ENCODE assay signal across 9 mouse cellular contexts in the genomic region with DNA sequence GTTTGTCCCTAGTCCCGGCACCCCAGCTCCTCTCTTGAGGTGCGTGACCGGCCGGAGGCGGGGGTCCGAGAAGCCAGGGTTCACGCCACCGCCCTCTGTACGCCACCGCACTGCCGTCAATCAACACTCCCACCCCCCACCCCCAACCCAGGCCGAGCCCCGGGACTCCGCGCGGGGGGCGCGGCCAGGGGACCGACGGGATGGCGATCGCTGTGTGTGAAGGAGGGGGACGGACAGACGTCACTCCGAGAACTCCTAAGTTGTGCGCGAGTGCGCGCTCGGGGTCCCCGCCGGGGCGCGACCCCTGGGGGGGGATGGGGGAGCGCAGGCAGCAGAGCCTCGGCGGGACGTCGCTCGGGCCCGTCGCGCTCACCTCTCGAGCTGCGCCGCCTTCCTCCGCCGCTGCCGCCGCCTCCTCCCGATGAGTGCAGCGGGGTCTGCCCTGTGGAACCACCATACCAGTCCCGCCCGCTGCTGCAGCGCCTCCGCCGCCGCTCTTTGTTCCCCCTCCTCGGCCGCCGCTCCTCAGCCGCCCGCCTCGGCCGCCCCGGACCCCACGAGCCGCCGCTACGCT. TPM values are rescaled to one million over a fixed set of nuclear protein-coding genes. Genes with fewer than 3 reads are reported as not detected.
DNase-seq lines count a peak whose midpoint lies in the region; ATAC-seq and TF ChIP-seq lines count a peak whose summit lies in the region.
"Had no signal": no experiment of that assay in that cellular context is flagged by ENCODE, and none has a peak within 500 bp of the region (broad histone marks: within the 10 kb centered on the region; RNA-seq: fewer than 3 reads in every experiment).

No protein-coding gene starts in this region.

- H3K4me3 ChIP-seq in G1E (ENCODE audit: low read depth, low read length), result peak overlapping the region; percentile 99
- H3K4me3 ChIP-seq in heart, postnatal 0 days (ENCODE audit: low read depth, low read length), result peak overlapping the region; percentile 99
- H3K4me3 ChIP-seq in limb, embryonic 14.5 days (replicated peaks; ENCODE audit: low read length), result peak overlapping the region; percentile 98
- H3K4me3 ChIP-seq in midbrain, embryonic 12.5 days, result peak overlapping the region; percentile 97

- no peak for ATAC-seq in G1E (ENCODE audit: extremely low read depth, insufficient number of reproducible peaks, low FRiP score, poor library complexity, severe bottlenecking)
- ATAC-seq in heart, postnatal 0 days (ENCODE audit: insufficient read depth, low read depth), result peak; percentile 43
- peak; percentile 31 for ATAC-seq in limb, embryonic 14.5 days (ENCODE audit: low FRiP score, low read depth)
- ATAC-seq in midbrain, embryonic 12.5 days (ENCODE audit: low FRiP score, low read depth), result peak; percentile 80

- peak; percentile 46 to 49 for DNase-seq in cerebellum, adult 18-20 months
- no peak for DNase-seq in cerebellum, postnatal 25 days
- peak; percentile 66 for DNase-seq in G1E (ENCODE audit: low spot score)
- peak; percentile 29 for DNase-seq in embryo, embryonic 11.5 days (ENCODE audit: low read depth, low spot score)
- peak; percentile 52 for DNase-seq in heart, postnatal 0 days (ENCODE audit: low spot score)
- peak; percentile 36 for DNase-seq in limb, embryonic 14.5 days (ENCODE audit: low spot score)
- peak; percentile 72 for DNase-seq in testis, postnatal 14 days (ENCODE audit: low spot score)

- no peaks in the 10 kb centered on the region for H3K9me3 ChIP-seq in G1E (replicated peaks)
- H3K9me3 ChIP-seq in heart, postnatal 0 days (replicated peaks; ENCODE audit: control insufficient read depth, low read length), result no peaks in the 10 kb centered on the region
- H3K9me3 ChIP-seq in limb, embryonic 14.5 days (ENCODE audit: control insufficient read depth, low read length), result no peaks in the 10 kb centered on the region
- no peaks in the 10 kb centered on the region for H3K9me3 ChIP-seq in midbrain, embryonic 12.5 days

- TF ChIP-seq POLR2A in limb, embryonic 14.5 days (IDR thresholded peaks at IDR 0.05; ENCODE audit: borderline replicate concordance, extremely low read depth, insufficient read depth, insufficient read length), result no peak

- peak overlapping the region; percentile 79 for H3K4me2 ChIP-seq in heart, postnatal 0 days (ENCODE audit: low read depth, low read length)
- H3K4me2 ChIP-seq in limb, embryonic 14.5 days (replicated peaks; ENCODE audit: low read depth, low read length, severe bottlenecking), result peak overlapping the region; percentile 71
- H3K4me2 ChIP-seq in midbrain, embryonic 12.5 days (replicated peaks), result peak overlapping the region; percentile 72

- no peak for TF ChIP-seq CTCF in G1E (IDR thresholded peaks at IDR 0.05; ENCODE audit: low read depth, low read length)
- TF ChIP-seq CTCF in heart, postnatal 0 days (IDR thresholded peaks at IDR 0.05; ENCODE audit: low read depth), result no peak

- WGBS in heart, postnatal 0 days, result under 1% methylated on average over 50 of the region's 70 CpGs
- under 1% methylated on average over 52 of the region's 70 CpGs for WGBS in limb, embryonic 14.5 days
- under 1% methylated on average over 68 of the region's 70 CpGs for WGBS in midbrain, embryonic 12.5 days

- no peaks in the 10 kb centered on the region for H3K27me3 ChIP-seq in G1E (ENCODE audit: insufficient read depth, low read length)
- no peaks in the 10 kb centered on the region for H3K27me3 ChIP-seq in heart, postnatal 0 days (ENCODE audit: control insufficient read depth, insufficient read depth, low read length)
- H3K27me3 ChIP-seq in limb, embryonic 14.5 days (ENCODE audit: control insufficient read depth, insufficient read depth, low read length), result no peaks in the 10 kb centered on the region
- H3K27me3 ChIP-seq in midbrain, embryonic 12.5 days, result no peaks in the 10 kb centered on the region

- peak overlapping the region; percentile 97 for H3K9ac ChIP-seq in heart, postnatal 0 days (replicated peaks; ENCODE audit: low read depth, low read length)
- H3K9ac ChIP-seq in limb, embryonic 14.5 days (ENCODE audit: low read depth, low read length, severe bottlenecking), result peak overlapping the region; percentile 98
- H3K9ac ChIP-seq in midbrain, embryonic 12.5 days (replicated peaks), result peak overlapping the region; percentile 98

- H3K4me1 ChIP-seq in G1E (ENCODE audit: insufficient read depth, low read depth, low read length), result peaks cover 63% of the 10 kb centered on the region
- peaks cover 15% of the 10 kb centered on the region; the same call in 1 of the 2 replicates for H3K4me1 ChIP-seq in heart, postnatal 0 days (ENCODE audit: control insufficient read depth, insufficient read depth)
- peaks cover 20% of the 10 kb centered on the region for H3K4me1 ChIP-seq in limb, embryonic 14.5 days (ENCODE audit: control insufficient read depth, insufficient read depth, low read length)
- peaks cover 37% of the 10 kb centered on the region for H3K4me1 ChIP-seq in midbrain, embryonic 12.5 days

- TF ChIP-seq EP300 in heart, postnatal 0 days (IDR thresholded peaks at IDR 0.05; ENCODE audit: low read depth), result no peak

- H3K36me3 ChIP-seq in G1E (replicated peaks), result peaks cover 25% of the 10 kb centered on the region
- H3K36me3 ChIP-seq in heart, postnatal 0 days (replicated peaks; ENCODE audit: control insufficient read depth, insufficient read depth, low read length), result no peaks in the 10 kb centered on the region
- H3K36me3 ChIP-seq in limb, embryonic 14.5 days (ENCODE audit: control insufficient read depth, insufficient read depth, low read length), result peaks cover 3% of the 10 kb centered on the region; the same call in 1 of the 2 replicates
- no peaks in the 10 kb centered on the region for H3K36me3 ChIP-seq in midbrain, embryonic 12.5 days

- peak overlapping the region; percentile 92 for H3K27ac ChIP-seq in heart, postnatal 0 days (ENCODE audit: low read depth)
- peak overlapping the region; percentile 94 for H3K27ac ChIP-seq in limb, embryonic 14.5 days (replicated peaks; ENCODE audit: low read depth, low read length)
- H3K27ac ChIP-seq in midbrain, embryonic 12.5 days (replicated peaks), result peak overlapping the region; percentile 96

RNA-seq across cellular contexts. Expression of a gene that starts 0.5 kb away (rescaled TPM):
- total RNA-seq in G1E (2014; fragmentation: Nextera tagmentation) (155 and 165 TPM in 2 replicates), G1E (2017) (84.5 and 93.8 TPM in 2 replicates)
- polyA plus RNA-seq in G1E (2012), result 44.0 and 61.0 TPM in 2 replicates
- total RNA-seq in heart, postnatal 0 days (2014; rRNA removed; ENCODE audit: low replicate concordance), result 21.4 and 36.6 TPM in 2 replicates
- 19.6 and 19.8 TPM in 2 replicates for polyA plus RNA-seq in heart, postnatal 0 days (2015; fragmentation: Nextera tagmentation; extraction: Ambion mirVana)
- polyA plus RNA-seq in limb, embryonic 14.5 days (2012; rRNA removed), result 65.2 and 68.1 TPM in 2 replicates
- polyA plus RNA-seq in limb, embryonic 14.5 days (2014; fragmentation: Nextera tagmentation; extraction: Ambion mirVana), result 57.0 and 59.7 TPM in 2 replicates
- 93.4 and 99.8 TPM in 2 replicates for polyA plus RNA-seq in midbrain, embryonic 12.5 days (2016; fragmentation: Nextera tagmentation; extraction: Ambion mirVana)

RNA-seq across cellular contexts. Expression of a gene that starts 48.7 kb away (rescaled TPM):
- total RNA-seq in G1E (2014; fragmentation: Nextera tagmentation), result not detected in 2 replicates
- not detected in 2 replicates for total RNA-seq in G1E (2017)
- polyA plus RNA-seq in G1E (2012), result not detected in 2 replicates
- 2.0 and 82.4 TPM in 2 replicates for total RNA-seq in heart, postnatal 0 days (2014; rRNA removed; ENCODE audit: low replicate concordance)
- 2.0 and 301 TPM in 2 replicates for polyA plus RNA-seq in heart, postnatal 0 days (2015; fragmentation: Nextera tagmentation; extraction: Ambion mirVana)
- not detected in 2 replicates for polyA plus RNA-seq in limb, embryonic 14.5 days (2012; rRNA removed)
- not detected in 2 replicates for polyA plus RNA-seq in limb, embryonic 14.5 days (2014; fragmentation: Nextera tagmentation; extraction: Ambion mirVana)
- polyA plus RNA-seq in midbrain, embryonic 12.5 days (2016; fragmentation: Nextera tagmentation; extraction: Ambion mirVana), result not detected in 2 replicates
- total RNA-seq: left cerebral cortex, adult 8-10 months had no signal

Comparison
In these comparisons a context has a peak if more than half of its experiments do, and no peak if none do; other contexts are left out.
1. DNase-seq: peak in cerebellum, adult 18-20 months (2 of 2), G1E (single experiment), embryo, embryonic 11.5 days (single experiment), heart, postnatal 0 days (single experiment), limb, embryonic 14.5 days (single experiment) and testis, postnatal 14 days (single experiment); none in cerebellum, postnatal 25 days (0 of 2).
2. Peak in every context shown above with its lines, with median percentiles within 50 percentile points of each other: H3K4me3 ChIP-seq, H3K27ac ChIP-seq, H3K4me2 ChIP-seq and H3K9ac ChIP-seq.